Mouse (Mus musculus): ENCODE data around the gene Tmem206. TPM values are rescaled to one million over a fixed set of nuclear protein-coding genes. Genes with fewer than 3 reads are reported as not detected.

Tmem206 gene
- polyA plus RNA-seq, 1 experiment: 17.8 TPM

DNA sequence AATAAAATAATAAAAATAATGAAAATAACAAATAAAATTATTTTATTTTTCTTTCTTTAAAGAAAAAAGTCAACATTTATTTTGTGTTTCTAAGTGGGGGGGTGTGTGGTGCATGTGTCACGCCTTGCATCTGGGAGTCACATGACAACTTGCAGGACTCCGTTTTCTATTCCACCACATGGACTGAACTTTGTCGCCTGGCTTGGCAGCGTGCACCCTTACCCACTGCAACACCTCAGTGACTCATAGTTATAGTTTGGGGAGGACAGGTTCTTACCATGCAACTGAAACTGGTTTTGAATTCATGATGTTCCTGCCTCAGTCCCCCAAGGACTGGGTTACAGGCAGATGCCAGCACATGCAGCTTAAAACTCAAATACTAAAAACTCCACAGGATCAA lies 42.5 kb downstream of the Tmem206 start:
- Histone ChIP-seq H3K27me3 (ENCODE audit: control insufficient read depth, insufficient read depth, low read length) (no peaks in the 10 kb centered on the region), H3K36me3 (ENCODE audit: control insufficient read depth, insufficient read depth, low read length) (peaks cover 50% of the 10 kb centered on the region), H3K4me3 (ENCODE audit: control insufficient read depth, insufficient read depth, low read length) (no peak overlapping the region), H3K27ac (ENCODE audit: control insufficient read depth, insufficient read depth, low read length) (no peak overlapping the region), H3K4me1 (replicated peaks; ENCODE audit: control insufficient read depth, insufficient read depth, low read length) (peaks cover 2% of the 10 kb centered on the region; the same call in 1 of the 2 replicates)
- TF ChIP-seq POLR2A (IDR thresholded peaks at IDR 0.05; ENCODE audit: control insufficient read depth, extremely low read depth, insufficient read depth, low read length, poor library complexity): no peak
- TF ChIP-seq CTCF (IDR thresholded peaks at IDR 0.05; ENCODE audit: borderline replicate concordance, control insufficient read depth, extremely low read depth, insufficient read depth, low read length, poor library complexity): no peak
- no peak for DNase-seq
- 90% methylated on average over 4 of the region's 4 CpGs for WGBS

GRCm38 (mm10) chr1:191369140-191369539 lies 43.4 kb downstream of the Tmem206 start:
- TF ChIP-seq POLR2A (IDR thresholded peaks at IDR 0.05; ENCODE audit: control insufficient read depth, extremely low read depth, insufficient read depth, low read length, poor library complexity) (no peak), CTCF (IDR thresholded peaks at IDR 0.05; ENCODE audit: borderline replicate concordance, control insufficient read depth, extremely low read depth, insufficient read depth, low read length, poor library complexity) (no peak)
- peaks cover 46% of the 10 kb centered on the region for H3K36me3 ChIP-seq (ENCODE audit: control insufficient read depth, insufficient read depth, low read length)

GRCm38 (mm10) chr1:191374993-191375643 lies 49.4 kb downstream of the Tmem206 start:
- 92% methylated on average over 10 of the region's 10 CpGs for WGBS

More at GRCm38 (mm10) chr1:191369140-191369539, 43.4 kb downstream of the Tmem206 start:
- peaks cover 4% of the 10 kb centered on the region for H3K4me1 ChIP-seq (replicated peaks; ENCODE audit: control insufficient read depth, insufficient read depth, low read length)
- no peak for DNase-seq
- H3K27ac ChIP-seq (ENCODE audit: control insufficient read depth, insufficient read depth, low read length): no peak overlapping the region
- H3K4me3 ChIP-seq (ENCODE audit: control insufficient read depth, insufficient read depth, low read length): no peak overlapping the region
- no peaks in the 10 kb centered on the region for H3K27me3 ChIP-seq (ENCODE audit: control insufficient read depth, insufficient read depth, low read length)

DNA sequence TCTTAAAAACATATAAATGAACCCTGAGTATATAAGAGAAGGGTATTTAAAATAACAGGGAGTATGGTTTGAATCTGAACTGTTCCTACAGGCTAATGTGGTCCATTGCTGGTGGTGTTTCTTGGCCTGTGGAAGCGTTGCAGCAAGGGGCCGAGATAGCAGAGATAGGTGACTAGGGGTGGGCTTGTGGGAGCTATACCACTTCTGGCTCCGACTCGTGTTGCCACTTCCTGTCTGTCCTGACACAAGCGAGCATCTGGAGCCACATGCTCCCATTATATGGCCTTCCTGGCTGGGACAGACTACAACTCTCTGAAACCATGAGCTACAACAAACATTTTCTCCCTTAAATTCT lies 49.9 kb downstream of the Tmem206 start:
- Histone ChIP-seq H3K4me3 (ENCODE audit: control insufficient read depth, insufficient read depth, low read length) (no peak overlapping the region), H3K36me3 (ENCODE audit: control insufficient read depth, insufficient read depth, low read length) (peaks cover 13% of the 10 kb centered on the region), H3K4me1 (replicated peaks; ENCODE audit: control insufficient read depth, insufficient read depth, low read length) (peaks cover 8% of the 10 kb centered on the region), H3K27me3 (ENCODE audit: control insufficient read depth, insufficient read depth, low read length) (no peaks in the 10 kb centered on the region), H3K27ac (ENCODE audit: control insufficient read depth, insufficient read depth, low read length) (no peak overlapping the region)
- WGBS: 42% methylated on average over 5 of the region's 5 CpGs
- TF ChIP-seq CTCF (IDR thresholded peaks at IDR 0.05; ENCODE audit: borderline replicate concordance, control insufficient read depth, extremely low read depth, insufficient read depth, low read length, poor library complexity) (no peak), POLR2A (IDR thresholded peaks at IDR 0.05; ENCODE audit: control insufficient read depth, extremely low read depth, insufficient read depth, low read length, poor library complexity) (no peak)
- DNase-seq: no peak

More at GRCm38 (mm10) chr1:191374993-191375643, 49.4 kb downstream of the Tmem206 start:
- Histone ChIP-seq H3K4me3 (ENCODE audit: control insufficient read depth, insufficient read depth, low read length) (no peak overlapping the region), H3K27me3 (ENCODE audit: control insufficient read depth, insufficient read depth, low read length) (no peaks in the 10 kb centered on the region), H3K36me3 (ENCODE audit: control insufficient read depth, insufficient read depth, low read length) (peaks cover 16% of the 10 kb centered on the region), H3K4me1 (replicated peaks; ENCODE audit: control insufficient read depth, insufficient read depth, low read length) (peaks cover 8% of the 10 kb centered on the region), H3K27ac (ENCODE audit: control insufficient read depth, insufficient read depth, low read length) (no peak overlapping the region)
- TF ChIP-seq POLR2A (IDR thresholded peaks at IDR 0.05; ENCODE audit: control insufficient read depth, extremely low read depth, insufficient read depth, low read length, poor library complexity) (no peak), CTCF (IDR thresholded peaks at IDR 0.05; ENCODE audit: borderline replicate concordance, control insufficient read depth, extremely low read depth, insufficient read depth, low read length, poor library complexity) (no peak)
- no peak for DNase-seq

GRCm38 (mm10) chr1:191378080-191378479 lies 52.4 kb downstream of the Tmem206 start:
- Histone ChIP-seq H3K4me3 (ENCODE audit: control insufficient read depth, insufficient read depth, low read length) (no peak overlapping the region), H3K4me1 (replicated peaks; ENCODE audit: control insufficient read depth, insufficient read depth, low read length) (peaks cover 7% of the 10 kb centered on the region), H3K36me3 (ENCODE audit: control insufficient read depth, insufficient read depth, low read length) (no peaks in the 10 kb centered on the region), H3K27ac (ENCODE audit: control insufficient read depth, insufficient read depth, low read length) (no peak overlapping the region), H3K27me3 (ENCODE audit: control insufficient read depth, insufficient read depth, low read length) (no peaks in the 10 kb centered on the region)
- TF ChIP-seq CTCF (IDR thresholded peaks at IDR 0.05; ENCODE audit: borderline replicate concordance, control insufficient read depth, extremely low read depth, insufficient read depth, low read length, poor library complexity) (no peak), POLR2A (IDR thresholded peaks at IDR 0.05; ENCODE audit: control insufficient read depth, extremely low read depth, insufficient read depth, low read length, poor library complexity) (no peak)
- no peak for DNase-seq
- 76% methylated on average over 2 of the region's 2 CpGs for WGBS

GRCm38 (mm10) chr1:191380843-191381242 lies 55.1 kb downstream of the Tmem206 start:
- Histone ChIP-seq H3K27me3 (ENCODE audit: control insufficient read depth, insufficient read depth, low read length) (no peaks in the 10 kb centered on the region), H3K4me3 (ENCODE audit: control insufficient read depth, insufficient read depth, low read length) (no peak overlapping the region), H3K36me3 (ENCODE audit: control insufficient read depth, insufficient read depth, low read length) (no peaks in the 10 kb centered on the region; the same call in 1 of the 2 replicates), H3K4me1 (replicated peaks; ENCODE audit: control insufficient read depth, insufficient read depth, low read length) (0 out of 2 replicates have a peak, but pooled peaks cover 2% of the 10 kb centered on the region), H3K27ac (ENCODE audit: control insufficient read depth, insufficient read depth, low read length) (no peak overlapping the region)
- WGBS: 92% methylated on average over 3 of the region's 3 CpGs
- TF ChIP-seq POLR2A (IDR thresholded peaks at IDR 0.05; ENCODE audit: control insufficient read depth, extremely low read depth, insufficient read depth, low read length, poor library complexity): no peak
- no peak for TF ChIP-seq CTCF (IDR thresholded peaks at IDR 0.05; ENCODE audit: borderline replicate concordance, control insufficient read depth, extremely low read depth, insufficient read depth, low read length, poor library complexity)
- no peak for DNase-seq

Data from thymus, adult 2 months (tissue).